Mouse (Mus musculus) midbrain, embryonic 10.5 days (tissue): ENCODE data around the gene Kpna4. TPM values are rescaled to one million over a fixed set of nuclear protein-coding genes. Genes with fewer than 3 reads are reported as not detected.

Experiments
- DNase-seq: peaks from one replicate; pipeline ENCODE4 v3.0.0-alpha.2; 2017; ENCODE audit warnings: low spot score
- H3K27ac ChIP-seq: fragments of 300-500 bp; sonication (generic); replicated peaks from 2 replicates; pipeline ENCODE4 v1.5.1; 2016; ENCODE audit warnings: mild to moderate bottlenecking
- H3K27me3 ChIP-seq: fragments of 300-500 bp; sonication (generic); 2 replicates; pipeline ENCODE4 v1.6.1; 2016; ENCODE audit warnings: low read depth, mild to moderate bottlenecking; ENCODE audit not compliant: poor library complexity, severe bottlenecking
- H3K36me3 ChIP-seq: fragments of 300-500 bp; sonication (generic); 2 replicates; pipeline ENCODE4 v1.6.1; 2016; ENCODE audit warnings: mild to moderate bottlenecking, moderate library complexity
- H3K4me1 ChIP-seq: fragments of 300-500 bp; sonication (generic); 2 replicates; pipeline ENCODE4 v1.6.1; 2016
- H3K4me3 ChIP-seq: fragments of 300-500 bp; sonication (generic); 2 replicates; pipeline ENCODE4 v1.5.1; 2016; ENCODE audit warnings: mild to moderate bottlenecking, moderate library complexity
- H3K9me3 ChIP-seq: fragments of 300-500 bp; sonication (generic); replicated peaks from 2 replicates; pipeline ENCODE4 v1.6.1; 2016; ENCODE audit warnings: mild to moderate bottlenecking
- WGBS: fragments of 180-500 bp; shearing (Covaris S2); methylation state at CpG from one replicate; pipeline ENCODE4 v1.1.7; 2016; 5-methylcytosine and 5-hydroxymethylcytosine counted together
- polyA plus RNA-seq: library from polyadenylated mRNA; unstranded; fragments of >200 nt; fragmentation: Nextera tagmentation; extraction: Ambion mirVana; gene quantifications from 2 replicates; pipeline ENCODE4 v1.2.1, GENCODE M21; 2016

Kpna4 gene
- polyA plus RNA-seq = 34.2 and 35.6 TPM in 2 replicates

DNA sequence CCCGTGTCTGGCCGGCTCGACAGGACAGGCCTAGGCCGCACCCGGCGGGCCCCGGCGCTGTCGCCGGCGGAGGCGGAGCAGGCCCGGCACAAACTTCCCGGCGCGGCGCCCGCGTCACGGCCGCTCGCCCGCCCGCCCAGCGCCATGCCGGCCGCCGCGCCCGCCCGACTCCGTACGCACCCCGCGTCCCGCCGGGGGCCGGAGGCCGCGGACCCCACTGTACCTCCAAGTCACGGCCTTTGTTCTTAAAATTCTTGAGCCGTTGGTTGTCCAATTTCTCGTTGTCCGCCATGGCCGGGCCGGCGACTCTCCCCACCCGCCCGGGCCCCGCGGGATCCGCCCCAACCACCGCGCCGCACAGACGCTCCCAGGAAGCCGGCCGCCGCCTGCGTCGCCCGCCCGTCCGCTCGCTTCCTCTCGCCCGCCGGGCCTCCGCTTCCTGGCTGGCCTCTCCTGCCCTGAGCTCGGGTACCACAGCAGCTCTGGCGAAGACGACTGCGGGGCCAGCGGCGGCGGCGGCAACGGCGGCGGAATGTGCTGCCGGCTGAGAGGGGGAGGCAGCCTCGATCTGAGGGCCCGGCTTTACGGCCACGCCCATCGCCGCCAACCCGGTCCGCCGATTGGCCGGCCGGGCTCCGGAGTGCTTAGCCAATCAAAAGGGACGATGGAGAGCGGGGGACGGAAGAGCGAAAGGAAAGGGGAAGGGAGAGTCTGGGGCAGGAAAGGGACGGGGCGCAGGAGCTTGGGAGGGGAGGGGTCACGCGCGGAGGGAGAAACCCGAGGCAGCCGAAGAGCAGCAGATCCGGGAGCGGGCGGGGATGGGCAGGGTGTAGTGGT, at the start of gene Kpna4:
Gene Kpna4, minus strand, starts transcription at position 605 of the 837 bp plus-strand sequence.
- H3K36me3 ChIP-seq = no peaks in the 10 kb centered on the region
- no peaks in the 10 kb centered on the region for H3K9me3 ChIP-seq
- H3K27me3 ChIP-seq = peaks cover 8% of the 10 kb centered on the region; the same call in 1 of the 2 replicates
- WGBS = under 1% methylated on average over 104 of the region's 107 CpGs
- peak; percentile 96 for DNase-seq
- H3K27ac ChIP-seq = peak within 1 kb of the TSS; percentile 97
- peak within 1 kb of the TSS; percentile 94 for H3K4me3 ChIP-seq
- peaks cover 21% of the 10 kb centered on the region for H3K4me1 ChIP-seq

- no peak for DNase-seq
- no peaks in the 10 kb centered on the region for H3K27me3 ChIP-seq
- no peak overlapping the region for H3K4me3 ChIP-seq
- peaks cover 17% of the 10 kb centered on the region for H3K4me1 ChIP-seq
- H3K9me3 ChIP-seq = no peaks in the 10 kb centered on the region
- no peak overlapping the region for H3K27ac ChIP-seq
- no peaks in the 10 kb centered on the region for H3K36me3 ChIP-seq
- WGBS = 41% methylated on average over 1 of the region's 1 CpGs
These were observed 48.3 kb upstream of the Kpna4 start for GRCm38 (mm10) chr3:69175229-69175628.

DNA sequence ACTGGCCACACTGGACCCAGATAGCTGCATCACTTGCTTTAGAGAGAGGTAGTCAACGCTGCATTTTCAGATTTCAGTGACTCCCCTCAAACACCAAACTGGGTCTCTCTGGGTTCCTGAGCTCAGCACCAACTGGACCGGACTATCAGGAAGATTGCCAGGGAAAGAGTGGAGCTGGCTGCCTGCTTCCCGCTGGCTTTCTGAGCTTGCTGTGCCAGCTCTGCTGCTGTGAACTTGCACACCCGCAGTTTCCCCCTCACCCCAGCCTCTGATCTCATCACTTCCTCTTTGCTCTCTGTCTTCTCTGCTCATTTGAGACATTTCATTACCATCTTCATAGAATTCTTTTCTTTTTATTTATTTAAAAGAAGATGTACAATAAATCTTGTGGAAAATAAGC, 44.2 kb upstream of the Kpna4 start:
- DNase-seq = no peak
- Histone ChIP-seq H3K4me3 (no peak overlapping the region), H3K9me3 (no peaks in the 10 kb centered on the region), H3K27me3 (no peaks in the 10 kb centered on the region), H3K4me1 (no peaks in the 10 kb centered on the region), H3K27ac (no peak overlapping the region), H3K36me3 (no peaks in the 10 kb centered on the region)
- WGBS = 81% methylated on average over 4 of the region's 4 CpGs

DNA sequence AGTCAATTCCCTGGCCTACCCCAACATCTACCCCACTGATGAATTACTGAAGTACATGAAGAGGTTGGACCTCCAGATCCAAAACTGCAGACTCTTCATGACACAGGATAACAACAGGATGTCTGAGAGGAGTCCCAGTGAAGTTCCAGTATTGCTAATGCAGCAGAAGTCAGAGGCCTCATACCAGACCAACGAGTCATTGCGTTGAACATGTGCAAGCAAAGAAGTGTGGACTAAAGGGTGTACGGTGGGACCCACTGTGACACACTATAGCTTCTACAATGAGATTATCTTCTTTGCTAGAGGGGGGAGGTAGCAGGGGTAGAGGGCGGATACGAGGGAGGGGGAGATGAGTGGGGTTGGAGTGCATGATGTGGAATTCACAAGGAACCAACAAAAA, 42.9 kb upstream of the Kpna4 start:
- WGBS = 80% methylated on average over 5 of the region's 5 CpGs
- Histone ChIP-seq H3K27me3 (no peaks in the 10 kb centered on the region), H3K4me3 (no peak overlapping the region), H3K36me3 (no peaks in the 10 kb centered on the region), H3K27ac (no peak overlapping the region), H3K9me3 (no peaks in the 10 kb centered on the region), H3K4me1 (no peaks in the 10 kb centered on the region)
- no peak for DNase-seq

DNA sequence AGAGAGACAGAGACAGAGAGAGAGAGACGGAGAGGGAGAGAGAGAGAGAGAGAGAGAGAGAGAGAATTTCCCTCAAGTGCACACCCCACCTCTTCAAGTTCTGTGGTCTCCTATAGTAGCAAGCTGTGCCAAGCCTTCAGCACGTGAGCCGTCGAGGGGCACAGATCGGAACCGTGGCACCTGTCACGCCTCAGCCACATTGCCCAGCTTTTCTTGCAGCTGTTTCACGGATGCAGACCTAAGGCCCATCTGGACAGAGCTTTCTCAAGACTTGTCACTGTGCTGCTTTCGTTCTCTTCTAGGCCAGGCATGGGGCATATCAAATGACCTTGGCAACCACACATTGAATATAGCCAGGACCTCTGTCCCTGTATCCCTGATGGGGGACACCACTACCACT, 41.8 kb upstream of the Kpna4 start:
- Histone ChIP-seq H3K36me3 (no peaks in the 10 kb centered on the region), H3K27me3 (no peaks in the 10 kb centered on the region), H3K9me3 (no peaks in the 10 kb centered on the region), H3K4me1 (no peaks in the 10 kb centered on the region), H3K27ac (no peak overlapping the region), H3K4me3 (no peak overlapping the region)
- DNase-seq = no peak
- 82% methylated on average over 9 of the region's 9 CpGs for WGBS

DNA sequence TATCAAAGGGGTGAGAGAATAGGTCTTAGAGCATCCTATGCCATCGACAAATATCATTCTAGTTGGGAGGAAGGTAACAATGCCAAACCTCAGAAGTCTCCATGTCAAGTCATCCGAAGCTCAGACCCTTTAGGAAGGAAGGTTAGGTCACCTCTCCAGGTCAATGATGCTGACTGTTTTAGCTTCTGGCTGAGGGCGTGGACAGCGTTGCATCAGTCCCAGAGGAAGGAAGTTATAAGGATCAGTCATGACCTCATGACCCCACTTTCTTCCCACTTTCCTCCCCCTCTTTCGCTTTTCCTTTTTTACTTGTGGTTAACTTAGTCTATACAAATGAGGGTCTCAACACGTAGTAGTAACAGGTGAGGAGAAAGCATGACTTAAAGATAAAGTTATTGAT, 36.1 kb upstream of the Kpna4 start:
- WGBS = 84% methylated on average over 6 of the region's 6 CpGs
- no peak for DNase-seq
- no peaks in the 10 kb centered on the region for H3K36me3 ChIP-seq
- no peak overlapping the region for H3K4me3 ChIP-seq
- no peak overlapping the region for H3K27ac ChIP-seq
- H3K9me3 ChIP-seq = no peaks in the 10 kb centered on the region
- H3K27me3 ChIP-seq = no peaks in the 10 kb centered on the region
- no peaks in the 10 kb centered on the region for H3K4me1 ChIP-seq

DNA sequence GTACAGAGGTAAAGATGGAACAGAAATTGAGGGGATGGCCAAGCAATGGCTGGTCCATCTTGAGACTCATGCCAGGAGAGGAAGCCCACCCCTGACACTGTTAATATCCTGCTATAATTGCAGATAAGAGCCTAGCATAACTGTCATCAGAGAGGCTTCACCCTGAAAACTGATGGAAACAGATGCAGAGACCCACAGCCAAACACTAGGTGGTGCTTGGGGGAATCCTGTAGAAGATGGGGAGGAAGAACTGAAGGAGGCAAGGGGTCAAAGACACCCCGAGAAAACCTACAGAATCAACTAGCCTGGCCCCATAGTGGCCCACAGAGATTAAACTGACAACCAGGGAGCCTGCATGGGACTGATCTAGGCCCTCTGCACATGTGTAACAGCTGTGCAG, 33.5 kb upstream of the Kpna4 start:
- Histone ChIP-seq H3K36me3 (no peaks in the 10 kb centered on the region), H3K27me3 (no peaks in the 10 kb centered on the region), H3K4me1 (no peaks in the 10 kb centered on the region), H3K9me3 (no peaks in the 10 kb centered on the region), H3K27ac (no peak overlapping the region), H3K4me3 (no peak overlapping the region)
- DNase-seq = no peak
- 70% methylated on average over 1 of the region's 1 CpGs for WGBS

DNA sequence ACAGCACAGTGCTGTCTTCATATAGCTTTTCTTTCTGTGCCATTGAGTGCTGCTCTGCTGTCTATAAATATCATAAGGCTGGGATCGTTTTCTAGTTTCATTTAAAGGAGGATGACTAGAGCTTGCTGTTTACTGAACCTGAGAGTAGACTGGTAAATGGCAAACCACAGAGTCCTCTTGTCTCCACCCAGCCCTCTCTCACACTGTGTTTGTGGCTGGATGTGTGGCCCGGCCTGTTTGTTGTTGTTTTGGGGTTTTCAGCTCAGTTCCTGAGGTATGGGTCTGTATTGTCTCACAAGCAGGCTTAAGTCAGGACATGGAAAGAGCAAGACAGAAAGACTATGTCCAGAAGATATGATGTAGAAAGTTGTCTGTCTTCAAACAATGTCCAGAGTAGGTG, 32.6 kb upstream of the Kpna4 start:
- no peak overlapping the region for H3K4me3 ChIP-seq
- DNase-seq = no peak
- H3K27ac ChIP-seq = no peak overlapping the region
- no peaks in the 10 kb centered on the region for H3K9me3 ChIP-seq
- 82% methylated on average over 2 of the region's 2 CpGs for WGBS
- H3K4me1 ChIP-seq = no peaks in the 10 kb centered on the region
- H3K27me3 ChIP-seq = no peaks in the 10 kb centered on the region
- H3K36me3 ChIP-seq = no peaks in the 10 kb centered on the region

DNA sequence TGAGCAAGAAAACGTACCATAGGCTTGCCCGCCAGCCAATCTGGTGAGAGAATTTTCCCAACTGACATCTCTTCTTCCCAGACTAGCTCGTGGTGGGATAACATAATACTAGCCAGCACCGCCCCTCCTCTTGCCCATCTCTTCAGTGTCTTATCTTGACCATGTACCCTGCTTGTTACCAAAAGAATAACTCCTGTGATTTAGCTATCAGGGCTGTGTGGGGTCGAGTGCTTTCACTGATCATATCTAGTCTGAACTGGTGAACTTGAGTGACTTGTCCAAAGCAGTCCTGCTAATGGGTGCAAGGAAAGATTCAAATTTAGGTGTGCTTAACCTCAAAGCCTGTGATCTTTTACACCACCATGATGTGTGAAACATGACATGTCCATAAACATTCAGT, 31.0 kb upstream of the Kpna4 start:
- 88% methylated on average over 5 of the region's 5 CpGs for WGBS
- Histone ChIP-seq H3K4me1 (no peaks in the 10 kb centered on the region), H3K9me3 (no peaks in the 10 kb centered on the region), H3K27ac (no peak overlapping the region), H3K36me3 (no peaks in the 10 kb centered on the region), H3K27me3 (no peaks in the 10 kb centered on the region), H3K4me3 (no peak overlapping the region)
- DNase-seq = no peak

GRCm38 (mm10) chr3:69156484-69156883, 29.6 kb upstream of the Kpna4 start:
- Histone ChIP-seq H3K9me3 (no peaks in the 10 kb centered on the region), H3K4me1 (no peaks in the 10 kb centered on the region), H3K27me3 (no peaks in the 10 kb centered on the region), H3K4me3 (no peak overlapping the region), H3K27ac (no peak overlapping the region), H3K36me3 (no peaks in the 10 kb centered on the region)
- WGBS = 87% methylated on average over 13 of the region's 13 CpGs
- no peak for DNase-seq

GRCm38 (mm10) chr3:69154691-69155090, 27.8 kb upstream of the Kpna4 start:
- Histone ChIP-seq H3K4me3 (no peak overlapping the region), H3K9me3 (no peaks in the 10 kb centered on the region), H3K27ac (no peak overlapping the region), H3K4me1 (no peaks in the 10 kb centered on the region), H3K27me3 (no peaks in the 10 kb centered on the region), H3K36me3 (no peaks in the 10 kb centered on the region)
- WGBS = 76% methylated on average over 2 of the region's 2 CpGs
- DNase-seq = no peak

- 83% methylated on average over 3 of the region's 3 CpGs for WGBS
- Histone ChIP-seq H3K27ac (no peak overlapping the region), H3K36me3 (no peaks in the 10 kb centered on the region), H3K4me1 (no peaks in the 10 kb centered on the region), H3K4me3 (no peak overlapping the region), H3K9me3 (no peaks in the 10 kb centered on the region), H3K27me3 (no peaks in the 10 kb centered on the region)
- DNase-seq = no peak
These were observed 24.0 kb upstream of the Kpna4 start for GRCm38 (mm10) chr3:69150921-69151320.

DNA sequence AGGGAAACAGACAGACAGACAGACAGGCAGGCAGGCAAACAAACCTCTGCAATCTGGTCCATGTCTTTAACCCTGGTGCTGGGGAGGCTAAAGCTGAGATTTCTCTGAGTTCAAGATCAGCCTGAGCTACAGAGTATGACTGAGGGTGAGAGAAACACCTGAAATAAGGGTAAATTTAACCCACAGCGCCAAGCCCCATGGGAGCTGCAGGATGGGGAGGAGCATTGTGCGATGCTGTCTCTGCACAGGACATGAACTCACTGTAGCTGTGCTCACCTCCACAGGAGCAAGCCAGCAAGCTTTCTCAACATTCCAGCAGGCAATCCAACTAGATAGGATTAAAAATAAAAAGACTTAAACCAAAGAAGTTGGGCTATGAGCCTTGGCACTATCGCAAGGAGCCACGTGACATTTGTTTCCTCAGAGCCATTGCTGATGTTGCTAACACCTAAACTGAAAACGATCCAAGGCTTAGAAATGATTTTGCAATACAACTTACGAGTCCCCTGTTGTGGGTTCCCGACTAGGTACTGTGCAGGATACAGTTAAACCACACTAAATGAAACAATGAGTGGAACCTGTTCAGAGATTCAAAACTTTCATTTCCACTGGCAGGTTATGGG, 15.6 kb upstream of the Kpna4 start:
- H3K4me1 ChIP-seq = no peaks in the 10 kb centered on the region
- no peak overlapping the region for H3K4me3 ChIP-seq
- WGBS = 86% methylated on average over 7 of the region's 7 CpGs
- no peak for DNase-seq
- no peaks in the 10 kb centered on the region for H3K27me3 ChIP-seq
- peaks cover 3% of the 10 kb centered on the region; the same call in 1 of the 2 replicates for H3K9me3 ChIP-seq
- H3K36me3 ChIP-seq = no peaks in the 10 kb centered on the region
- H3K27ac ChIP-seq = no peak overlapping the region
